8 mouse cellular contexts compared by ENCODE assay signal in genomic region chr11:98936606-98937409, GRCm38 (mm10). TPM values are rescaled to one million over a fixed set of nuclear protein-coding genes. Genes with fewer than 3 reads are reported as not detected.
DNase-seq lines count a peak whose midpoint lies in the region; ATAC-seq and TF ChIP-seq lines count a peak whose summit lies in the region.

No protein-coding gene starts in this region.

- peak overlapping the region; percentile 63 for H3K9ac ChIP-seq in heart, embryonic 15.5 days
- H3K9ac ChIP-seq in limb, embryonic 14.5 days (ENCODE audit: low read depth, low read length, severe bottlenecking), result peak overlapping the region; percentile 59

- no peaks in the 10 kb centered on the region for H3K9me3 ChIP-seq in G1E (replicated peaks)
- no peaks in the 10 kb centered on the region for H3K9me3 ChIP-seq in heart, embryonic 15.5 days (replicated peaks)
- H3K9me3 ChIP-seq in limb, embryonic 14.5 days (ENCODE audit: control insufficient read depth, low read length), result no peaks in the 10 kb centered on the region

- H3K4me3 ChIP-seq in G1E (ENCODE audit: low read depth, low read length) (peak overlapping the region; percentile 81), myocyte (peak overlapping the region; percentile 73)
- peak overlapping the region; percentile 80 for H3K4me3 ChIP-seq in heart, embryonic 15.5 days
- peak overlapping the region; percentile 75 for H3K4me3 ChIP-seq in limb, embryonic 14.5 days (replicated peaks; ENCODE audit: low read length)

- H3K27me3 ChIP-seq in G1E (ENCODE audit: insufficient read depth, low read length) (peaks cover 21% of the 10 kb centered on the region), myocyte (ENCODE audit: control insufficient read depth, insufficient read depth, insufficient read length) (no peaks in the 10 kb centered on the region)
- no peaks in the 10 kb centered on the region for H3K27me3 ChIP-seq in heart, embryonic 15.5 days
- H3K27me3 ChIP-seq in limb, embryonic 14.5 days (ENCODE audit: control insufficient read depth, insufficient read depth, low read length), result no peaks in the 10 kb centered on the region

- H3ac ChIP-seq in myocyte (ENCODE audit: control insufficient read depth, insufficient read length), result peak overlapping the region; percentile 73

- H3K4me1 ChIP-seq in G1E (ENCODE audit: insufficient read depth, low read depth, low read length), result peaks cover 87% of the 10 kb centered on the region
- peaks cover 78% of the 10 kb centered on the region for H3K4me1 ChIP-seq in heart, embryonic 15.5 days (replicated peaks)
- peaks cover 83% of the 10 kb centered on the region for H3K4me1 ChIP-seq in limb, embryonic 14.5 days (ENCODE audit: control insufficient read depth, insufficient read depth, low read length)

- no peak for TF ChIP-seq POLR2A in limb, embryonic 14.5 days (IDR thresholded peaks at IDR 0.05; ENCODE audit: borderline replicate concordance, extremely low read depth, insufficient read depth, insufficient read length)
- no peak for TF ChIP-seq POLR2A in myocyte (IDR thresholded peaks at IDR 0.05; ENCODE audit: insufficient read length, low read depth)

- peak overlapping the region; percentile 83 for H3K4me2 ChIP-seq in heart, embryonic 15.5 days
- H3K4me2 ChIP-seq in limb, embryonic 14.5 days (replicated peaks; ENCODE audit: low read depth, low read length, severe bottlenecking), result peak overlapping the region; percentile 90
- H3K4me2 ChIP-seq in myocyte (ENCODE audit: low read depth), result peak overlapping the region; percentile 88

- H3K36me3 ChIP-seq in G1E (replicated peaks) (peaks cover 21% of the 10 kb centered on the region), myocyte (ENCODE audit: control insufficient read depth, insufficient read depth) (no peaks in the 10 kb centered on the region)
- no peaks in the 10 kb centered on the region for H3K36me3 ChIP-seq in heart, embryonic 15.5 days
- 0 out of 2 replicates have a peak, but pooled peaks cover 3% of the 10 kb centered on the region for H3K36me3 ChIP-seq in limb, embryonic 14.5 days (ENCODE audit: control insufficient read depth, insufficient read depth, low read length)

- 2% methylated on average over 23 of the region's 23 CpGs for WGBS in heart, embryonic 15.5 days
- 1% methylated on average over 23 of the region's 23 CpGs for WGBS in limb, embryonic 14.5 days

- H3K27ac ChIP-seq in heart, embryonic 15.5 days, result peak overlapping the region; percentile 99
- H3K27ac ChIP-seq in limb, embryonic 14.5 days (replicated peaks; ENCODE audit: low read depth, low read length), result peak overlapping the region; percentile 88

- ATAC-seq in G1E (ENCODE audit: extremely low read depth, insufficient number of reproducible peaks, low FRiP score, poor library complexity, severe bottlenecking), result no peak
- peak; percentile 8 for ATAC-seq in heart, embryonic 15.5 days (replicated peaks; ENCODE audit: insufficient number of reproducible peaks, insufficient read depth, low FRiP score, low read depth)
- ATAC-seq in limb, embryonic 14.5 days (ENCODE audit: low FRiP score, low read depth), result peak; percentile 28

- no peak for TF ChIP-seq CTCF in G1E (IDR thresholded peaks at IDR 0.05; ENCODE audit: low read depth, low read length)

- peak; percentile 13 to 29 for DNase-seq in cerebellum, postnatal 10 days
- no peak for DNase-seq in cerebellum, postnatal 4 days (ENCODE audit: low spot score in 2 of 2)
- no peak for DNase-seq in G1E (ENCODE audit: low spot score)
- DNase-seq in limb, embryonic 14.5 days (ENCODE audit: low spot score), result no peak
- no peak for DNase-seq in frontal cortex, postnatal 25 days (ENCODE audit: low spot score in 2 of 2)
- no peak for DNase-seq in layer of hippocampus, adult 8-10 months (ENCODE audit: low spot score in 2 of 2)

- peaks cover 34% of the 10 kb centered on the region for H3K79me2 ChIP-seq in myocyte (ENCODE audit: control insufficient read depth, insufficient read depth)

TF ChIP-seq in myocyte, 11 proteins besides CTCF, POLR2A, EP300 and RAD21:
- TF ChIP-seq REST (IDR thresholded peaks at IDR 0.05; ENCODE audit: insufficient read depth, insufficient read length), result no peak
- no peak for TF ChIP-seq SRF (IDR thresholded peaks at IDR 0.05; ENCODE audit: control insufficient read depth, insufficient read length, low read depth)
- TF ChIP-seq POLR2AphosphoS2 (IDR thresholded peaks at IDR 0.05; ENCODE audit: insufficient read length, low read depth), result peak; percentile 46
- no peak for TF ChIP-seq USF1 (IDR thresholded peaks at IDR 0.05; ENCODE audit: low read depth)
- peak in 1 of 3 experiments; percentile 25 for TF ChIP-seq MYOD1 (IDR thresholded peaks at IDR 0.05; ENCODE audit: control insufficient read depth in 1 of 3, insufficient read length in 2 of 3, low read depth in 2 of 3)
- TF ChIP-seq CEBPB (IDR thresholded peaks at IDR 0.05; ENCODE audit: insufficient read depth, poor library complexity, severe bottlenecking), result no peak
- TF ChIP-seq E2F4 (IDR thresholded peaks at IDR 0.05; ENCODE audit: insufficient read depth), result no peak

RNA-seq across cellular contexts. Expression of gene Rara, which starts 9.2 kb away (rescaled TPM):
- total RNA-seq in G1E (2014; fragmentation: Nextera tagmentation) (109 and 110 TPM in 2 replicates), G1E (2017) (16.9 and 17.1 TPM in 2 replicates)
- polyA plus RNA-seq in G1E (2012) (84.4 and 103 TPM in 2 replicates), myocyte (2012; fragmentation: generic; extraction: Trizol) (27.3 TPM)
- polyA plus RNA-seq in heart, embryonic 15.5 days (2015; fragmentation: Nextera tagmentation; extraction: Ambion mirVana), result 26.2 and 31.0 TPM in 2 replicates
- 39.8 and 57.0 TPM in 2 replicates for polyA plus RNA-seq in limb, embryonic 14.5 days (2012; rRNA removed)
- 52.4 and 58.3 TPM in 2 replicates for polyA plus RNA-seq in limb, embryonic 14.5 days (2014; fragmentation: Nextera tagmentation; extraction: Ambion mirVana)
- 10 to 100 TPM; 17.3 to 20.2 (median 19.4) TPM for total RNA-seq in layer of hippocampus, adult 8-10 months (2022)

RNA-seq across cellular contexts. Expression of gene Cdc6, which starts 29.2 kb away (rescaled TPM):
- total RNA-seq in G1E (2014; fragmentation: Nextera tagmentation), result 60.7 and 84.9 TPM in 2 replicates
- 52.7 and 63.4 TPM in 2 replicates for total RNA-seq in G1E (2017)
- 3.4 and 4.1 TPM in 2 replicates for polyA plus RNA-seq in G1E (2012)
- 14.2 and 20.4 TPM in 2 replicates for polyA plus RNA-seq in heart, embryonic 15.5 days (2015; fragmentation: Nextera tagmentation; extraction: Ambion mirVana)
- 13.1 and 15.6 TPM in 2 replicates for polyA plus RNA-seq in limb, embryonic 14.5 days (2012; rRNA removed)
- polyA plus RNA-seq in limb, embryonic 14.5 days (2014; fragmentation: Nextera tagmentation; extraction: Ambion mirVana), result 25.2 and 25.8 TPM in 2 replicates
- polyA plus RNA-seq in myocyte (2012; fragmentation: generic; extraction: Trizol), result 2.6 TPM
- 1 to 10 TPM in 1 of 4 experiments, under 1 TPM in 3; 0.36 to 1.2 (median 0.44) TPM for total RNA-seq in layer of hippocampus, adult 8-10 months (2022)

RNA-seq across cellular contexts. Expression of gene Gjd3, which starts 46.0 kb away (rescaled TPM):
- total RNA-seq in G1E (2014; fragmentation: Nextera tagmentation) (not detected in 2 replicates), G1E (2017) (not detected in 2 replicates)
- polyA plus RNA-seq in G1E (2012) (not detected in 2 replicates), myocyte (2012; fragmentation: generic; extraction: Trizol) (0.05 TPM)
- polyA plus RNA-seq in heart, embryonic 15.5 days (2015; fragmentation: Nextera tagmentation; extraction: Ambion mirVana), result 3.6 and 4.4 TPM in 2 replicates
- polyA plus RNA-seq in limb, embryonic 14.5 days (2012; rRNA removed), result 1.3 and 2.2 TPM in 2 replicates
- polyA plus RNA-seq in limb, embryonic 14.5 days (2014; fragmentation: Nextera tagmentation; extraction: Ambion mirVana), result 0.41 and 0.45 TPM in 2 replicates
- 1 to 10 TPM in 2 of 4 experiments, not detected in 2; 1.4 to 1.6 TPM for total RNA-seq in layer of hippocampus, adult 8-10 months (2022)

Comparison
In these comparisons a context has a peak if more than half of its experiments do, and no peak if none do; other contexts are left out.
1. DNase-seq: peak in cerebellum, postnatal 10 days (2 of 2); none in cerebellum, postnatal 4 days (0 of 2), G1E (single experiment), limb, embryonic 14.5 days (single experiment), frontal cortex, postnatal 25 days (0 of 2) and layer of hippocampus, adult 8-10 months (0 of 2).
2. Peak in every context shown above with its lines, with median percentiles within 50 percentile points of each other: H3K4me3 ChIP-seq and H3K4me2 ChIP-seq.